Mouse (Mus musculus): ENCODE results near the gene Klf2.

DNA sequence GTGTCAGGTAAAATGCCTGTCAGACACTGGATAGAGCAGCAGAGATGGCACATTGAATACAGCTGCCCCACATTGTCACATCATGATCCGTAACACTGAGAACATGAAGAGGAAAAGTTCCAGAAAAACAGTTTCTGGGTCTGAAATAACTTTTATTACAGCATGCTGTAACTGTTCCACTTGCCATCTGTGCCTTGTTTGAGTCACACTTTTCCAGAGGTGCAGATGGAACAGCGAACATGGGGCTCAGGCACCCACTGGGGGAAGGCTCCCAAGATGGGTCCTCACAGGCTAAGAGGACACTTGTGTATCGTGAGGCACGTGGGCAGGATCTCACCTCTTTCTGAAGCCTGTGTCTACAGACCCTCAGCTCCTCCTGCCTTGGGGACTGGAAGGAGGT, 43.9 kb downstream of the Klf2 start:
- no peak for TF ChIP-seq CTCF (conservative IDR thresholded peaks at IDR 0.05; ENCODE audit: insufficient read depth, insufficient read length, low read depth, low read length)
- TF ChIP-seq POLR2A (IDR thresholded peaks at IDR 0.05; ENCODE audit: low read depth, low read length) = no peak

Data from kidney, adult 2 months (tissue).